Mouse (Mus musculus) brain, embryonic 14.5 days (tissue): ENCODE measurements around the gene Cabp2.
"Not testable (repeated sequence)": the region's sequence is repeated elsewhere in the genome, so short reads cannot be mapped to it uniquely, and the experiment has no call there.

Experiments used
- CTCF ChIP-seq: fragments of 200-500 bp; IDR thresholded peaks from 2 replicates; pipeline ENCODE4 v1.5.1; 2012; ENCODE audit warnings: inconsistent platforms, mild to moderate bottlenecking, moderate library complexity, borderline replicate concordance; ENCODE audit not compliant: insufficient read depth, insufficient read length; ENCODE audit errors: extremely low read depth
- POLR2A ChIP-seq: fragments of 200-500 bp; IDR thresholded peaks from 2 replicates; pipeline ENCODE4 v1.6.1; 2012; ENCODE audit warnings: mild to moderate bottlenecking, inconsistent platforms, borderline replicate concordance; ENCODE audit not compliant: poor library complexity, insufficient read depth, insufficient read length, severe bottlenecking; ENCODE audit errors: extremely low read depth

DNA sequence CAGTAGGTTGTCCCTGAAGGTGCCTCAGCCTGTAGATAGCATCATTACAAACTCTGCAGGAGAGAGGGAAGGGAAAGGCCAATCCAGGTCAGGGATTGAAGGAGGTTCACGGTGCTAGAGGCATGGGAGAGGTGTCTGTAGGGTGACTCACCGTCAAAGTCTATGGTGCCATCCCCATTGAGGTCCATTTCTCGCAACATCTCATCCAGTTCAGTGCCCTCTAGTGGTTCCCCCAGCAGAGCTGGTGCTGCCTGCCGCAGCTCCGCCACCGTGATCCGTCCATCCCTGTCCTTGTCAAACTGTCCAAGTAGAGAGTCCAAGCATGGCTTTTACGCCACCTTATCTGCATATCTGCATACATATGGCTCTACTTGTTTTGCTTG lies 54.6 kb downstream of the Cabp2 start:
- not testable (repeated sequence) for TF ChIP-seq POLR2A
- peak; percentile 16; the same call in 1 of the 2 replicates for TF ChIP-seq CTCF
